Mouse (Mus musculus): Measurements from ENCODE around the gene Man2b2. TPM values are rescaled to one million over a fixed set of nuclear protein-coding genes. Genes with fewer than 3 reads are reported as not detected.

Gene Man2b2
- polyA plus RNA-seq, 1 experiment from 2014 or later: 15.5 TPM

- peak within 1 kb of the TSS; percentile 58 for H3K4me2 ChIP-seq (ENCODE audit: low read length)
- ATAC-seq (replicated peaks; ENCODE audit: low FRiP score, low TSS enrichment, low read depth) (no peak), DNase-seq (ENCODE audit: low spot score) (no peak)
- no peak within 1 kb of the TSS for H3K27ac ChIP-seq (ENCODE audit: low read depth)
- peak within 1 kb of the TSS; percentile 32 for H3K4me3 ChIP-seq (ENCODE audit: low read depth, low read length)
- peaks cover 95% of the 10 kb centered on the region for H3K27me3 ChIP-seq (replicated peaks; ENCODE audit: control insufficient read depth, insufficient read depth, low read length)
- no peaks in the 10 kb centered on the region for H3K9me3 ChIP-seq (ENCODE audit: control insufficient read depth, low read length)
- H3K9ac ChIP-seq (ENCODE audit: low read length): no peak within 1 kb of the TSS
- H3K4me1 ChIP-seq (replicated peaks; ENCODE audit: control insufficient read depth, insufficient read depth, low read length): no peaks in the 10 kb centered on the region
- WGBS: under 1% methylated on average over 67 of the region's 108 CpGs
- H3K36me3 ChIP-seq (ENCODE audit: control insufficient read depth, insufficient read depth, low read length): no peaks in the 10 kb centered on the region
These were observed 38.0 kb upstream of the Man2b2 start, which contains the start of gene Ppp2r2c for GRCm38 (mm10) chr5:36868266-36869090. Gene Ppp2r2c (plus strand): TSS chr5:36868513.

- H3K36me3 ChIP-seq (ENCODE audit: control insufficient read depth, insufficient read depth, low read length): no peaks in the 10 kb centered on the region
- H3K9ac ChIP-seq (ENCODE audit: low read length): no peak overlapping the region
- H3K27me3 ChIP-seq (replicated peaks; ENCODE audit: control insufficient read depth, insufficient read depth, low read length): peaks cover 90% of the 10 kb centered on the region
- H3K9me3 ChIP-seq (ENCODE audit: control insufficient read depth, low read length): no peaks in the 10 kb centered on the region
- DNase-seq (ENCODE audit: low spot score): no peak
- 5% methylated on average over 6 of the region's 6 CpGs for WGBS
- H3K4me3 ChIP-seq (ENCODE audit: low read depth, low read length): no peak overlapping the region
- no peak overlapping the region for H3K4me2 ChIP-seq (ENCODE audit: low read length)
- H3K27ac ChIP-seq (ENCODE audit: low read depth): no peak overlapping the region
- no peak for ATAC-seq (replicated peaks; ENCODE audit: low FRiP score, low TSS enrichment, low read depth)
- no peaks in the 10 kb centered on the region for H3K4me1 ChIP-seq (replicated peaks; ENCODE audit: control insufficient read depth, insufficient read depth, low read length)
These were observed 37.1 kb upstream of the Man2b2 start for GRCm38 (mm10) chr5:36867561-36867960.

GRCm38 (mm10) chr5:36866701-36867250 lies 36.3 kb upstream of the Man2b2 start:
- WGBS: 68% methylated on average over 7 of the region's 7 CpGs
- Histone ChIP-seq H3K9me3 (ENCODE audit: control insufficient read depth, low read length) (no peaks in the 10 kb centered on the region), H3K4me1 (replicated peaks; ENCODE audit: control insufficient read depth, insufficient read depth, low read length) (no peaks in the 10 kb centered on the region), H3K4me2 (ENCODE audit: low read length) (no peak overlapping the region), H3K27me3 (replicated peaks; ENCODE audit: control insufficient read depth, insufficient read depth, low read length) (peaks cover 82% of the 10 kb centered on the region), H3K4me3 (ENCODE audit: low read depth, low read length) (no peak overlapping the region), H3K27ac (ENCODE audit: low read depth) (no peak overlapping the region), H3K36me3 (ENCODE audit: control insufficient read depth, insufficient read depth, low read length) (no peaks in the 10 kb centered on the region), H3K9ac (ENCODE audit: low read length) (no peak overlapping the region)
- ATAC-seq (replicated peaks; ENCODE audit: low FRiP score, low TSS enrichment, low read depth) (no peak), DNase-seq (ENCODE audit: low spot score) (no peak)

GRCm38 (mm10) chr5:36861084-36861483 lies 30.6 kb upstream of the Man2b2 start:
- no peak overlapping the region for H3K27ac ChIP-seq (ENCODE audit: low read depth)
- no peak for ATAC-seq (replicated peaks; ENCODE audit: low FRiP score, low TSS enrichment, low read depth)
- H3K4me2 ChIP-seq (ENCODE audit: low read length): no peak overlapping the region
- H3K9ac ChIP-seq (ENCODE audit: low read length): no peak overlapping the region
- no peaks in the 10 kb centered on the region for H3K9me3 ChIP-seq (ENCODE audit: control insufficient read depth, low read length)
- WGBS: 86% methylated on average over 2 of the region's 2 CpGs
- DNase-seq (ENCODE audit: low spot score): no peak
- no peaks in the 10 kb centered on the region for H3K4me1 ChIP-seq (replicated peaks; ENCODE audit: control insufficient read depth, insufficient read depth, low read length)
- peaks cover 26% of the 10 kb centered on the region for H3K27me3 ChIP-seq (replicated peaks; ENCODE audit: control insufficient read depth, insufficient read depth, low read length)
- H3K4me3 ChIP-seq (ENCODE audit: low read depth, low read length): no peak overlapping the region
- no peaks in the 10 kb centered on the region for H3K36me3 ChIP-seq (ENCODE audit: control insufficient read depth, insufficient read depth, low read length)

GRCm38 (mm10) chr5:36857546-36857945 lies 27.1 kb upstream of the Man2b2 start:
- WGBS: 76% methylated on average over 5 of the region's 5 CpGs
- Histone ChIP-seq H3K4me3 (ENCODE audit: low read depth, low read length) (no peak overlapping the region), H3K36me3 (ENCODE audit: control insufficient read depth, insufficient read depth, low read length) (no peaks in the 10 kb centered on the region), H3K27ac (ENCODE audit: low read depth) (no peak overlapping the region), H3K4me2 (ENCODE audit: low read length) (no peak overlapping the region), H3K27me3 (replicated peaks; ENCODE audit: control insufficient read depth, insufficient read depth, low read length) (no peaks in the 10 kb centered on the region), H3K9me3 (ENCODE audit: control insufficient read depth, low read length) (no peaks in the 10 kb centered on the region), H3K4me1 (replicated peaks; ENCODE audit: control insufficient read depth, insufficient read depth, low read length) (no peaks in the 10 kb centered on the region), H3K9ac (ENCODE audit: low read length) (no peak overlapping the region)
- no peak for ATAC-seq (replicated peaks; ENCODE audit: low FRiP score, low TSS enrichment, low read depth)
- DNase-seq (ENCODE audit: low spot score): no peak

GRCm38 (mm10) chr5:36856529-36856928 lies 26.1 kb upstream of the Man2b2 start:
- H3K36me3 ChIP-seq (ENCODE audit: control insufficient read depth, insufficient read depth, low read length): no peaks in the 10 kb centered on the region
- H3K4me1 ChIP-seq (replicated peaks; ENCODE audit: control insufficient read depth, insufficient read depth, low read length): no peaks in the 10 kb centered on the region
- ATAC-seq (replicated peaks; ENCODE audit: low FRiP score, low TSS enrichment, low read depth) (no peak), DNase-seq (ENCODE audit: low spot score) (no peak)
- H3K9ac ChIP-seq (ENCODE audit: low read length): no peak overlapping the region
- no peaks in the 10 kb centered on the region for H3K9me3 ChIP-seq (ENCODE audit: control insufficient read depth, low read length)
- H3K4me3 ChIP-seq (ENCODE audit: low read depth, low read length): no peak overlapping the region
- 85% methylated on average over 7 of the region's 7 CpGs for WGBS
- no peak overlapping the region for H3K27ac ChIP-seq (ENCODE audit: low read depth)
- no peak overlapping the region for H3K4me2 ChIP-seq (ENCODE audit: low read length)
- H3K27me3 ChIP-seq (replicated peaks; ENCODE audit: control insufficient read depth, insufficient read depth, low read length): no peaks in the 10 kb centered on the region

GRCm38 (mm10) chr5:36855180-36855579 lies 24.7 kb upstream of the Man2b2 start:
- DNase-seq (ENCODE audit: low spot score) (no peak), ATAC-seq (replicated peaks; ENCODE audit: low FRiP score, low TSS enrichment, low read depth) (no peak)
- no peak overlapping the region for H3K9ac ChIP-seq (ENCODE audit: low read length)
- no peaks in the 10 kb centered on the region for H3K27me3 ChIP-seq (replicated peaks; ENCODE audit: control insufficient read depth, insufficient read depth, low read length)
- H3K4me3 ChIP-seq (ENCODE audit: low read depth, low read length): no peak overlapping the region
- no peaks in the 10 kb centered on the region for H3K36me3 ChIP-seq (ENCODE audit: control insufficient read depth, insufficient read depth, low read length)
- 81% methylated on average over 3 of the region's 3 CpGs for WGBS
- H3K27ac ChIP-seq (ENCODE audit: low read depth): no peak overlapping the region
- no peak overlapping the region for H3K4me2 ChIP-seq (ENCODE audit: low read length)
- no peaks in the 10 kb centered on the region for H3K9me3 ChIP-seq (ENCODE audit: control insufficient read depth, low read length)
- H3K4me1 ChIP-seq (replicated peaks; ENCODE audit: control insufficient read depth, insufficient read depth, low read length): no peaks in the 10 kb centered on the region

- no peak overlapping the region for H3K9ac ChIP-seq (ENCODE audit: low read length)
- DNase-seq (ENCODE audit: low spot score) (no peak), ATAC-seq (replicated peaks; ENCODE audit: low FRiP score, low TSS enrichment, low read depth) (no peak)
- H3K36me3 ChIP-seq (ENCODE audit: control insufficient read depth, insufficient read depth, low read length): no peaks in the 10 kb centered on the region
- no peak overlapping the region for H3K4me2 ChIP-seq (ENCODE audit: low read length)
- H3K27me3 ChIP-seq (replicated peaks; ENCODE audit: control insufficient read depth, insufficient read depth, low read length): no peaks in the 10 kb centered on the region
- no peaks in the 10 kb centered on the region for H3K4me1 ChIP-seq (replicated peaks; ENCODE audit: control insufficient read depth, insufficient read depth, low read length)
- no peaks in the 10 kb centered on the region for H3K9me3 ChIP-seq (ENCODE audit: control insufficient read depth, low read length)
- WGBS: 34% methylated on average over 4 of the region's 4 CpGs
- H3K27ac ChIP-seq (ENCODE audit: low read depth): no peak overlapping the region
- no peak overlapping the region for H3K4me3 ChIP-seq (ENCODE audit: low read depth, low read length)
These were observed 21.1 kb upstream of the Man2b2 start for GRCm38 (mm10) chr5:36851572-36851971.

GRCm38 (mm10) chr5:36844490-36844889 lies 14.0 kb upstream of the Man2b2 start:
- ATAC-seq (replicated peaks; ENCODE audit: low FRiP score, low TSS enrichment, low read depth) (no peak), DNase-seq (ENCODE audit: low spot score) (no peak)
- Histone ChIP-seq H3K4me2 (ENCODE audit: low read length) (no peak overlapping the region), H3K9me3 (ENCODE audit: control insufficient read depth, low read length) (no peaks in the 10 kb centered on the region), H3K36me3 (ENCODE audit: control insufficient read depth, insufficient read depth, low read length) (no peaks in the 10 kb centered on the region), H3K27ac (ENCODE audit: low read depth) (no peak overlapping the region), H3K27me3 (replicated peaks; ENCODE audit: control insufficient read depth, insufficient read depth, low read length) (no peaks in the 10 kb centered on the region), H3K9ac (ENCODE audit: low read length) (no peak overlapping the region), H3K4me1 (replicated peaks; ENCODE audit: control insufficient read depth, insufficient read depth, low read length) (no peaks in the 10 kb centered on the region), H3K4me3 (ENCODE audit: low read depth, low read length) (no peak overlapping the region)
- 65% methylated on average over 10 of the region's 10 CpGs for WGBS

All from intestine, embryonic 14.5 days (tissue).